Mouse (Mus musculus) myocyte (in vitro differentiated cells): Measurements from ENCODE around the gene Gmnn. TPM values are rescaled to one million over a fixed set of nuclear protein-coding genes. Genes with fewer than 3 reads are reported as not detected.

Source experiments
- H3K27me3 ChIP-seq: one replicate; pipeline ENCODE4 v1.6.1; 2011; ENCODE audit not compliant: control insufficient read depth, insufficient read depth, insufficient read length
- H3K36me3 ChIP-seq: one replicate; pipeline ENCODE4 v1.6.1; 2011; ENCODE audit not compliant: control insufficient read depth, insufficient read depth
- H3K4me2 ChIP-seq: one replicate; pipeline ENCODE4 v1.6.1; 2011; ENCODE audit warnings: low read depth, control low read depth
- H3K4me3 ChIP-seq: one replicate; pipeline ENCODE4 v1.5.1; 2011; ENCODE audit warnings: mild to moderate bottlenecking, control low read depth, moderate library complexity
- H3K79me2 ChIP-seq: one replicate; pipeline ENCODE4 v1.6.1; 2011; ENCODE audit not compliant: control insufficient read depth, insufficient read depth
- H3ac ChIP-seq: one replicate; pipeline ENCODE4 v1.6.1; 2011; ENCODE audit not compliant: control insufficient read depth, insufficient read length
- CEBPB ChIP-seq: IDR thresholded peaks from 2 replicates; pipeline ENCODE4 v1.6.1; 2011; ENCODE audit warnings: mild to moderate bottlenecking, moderate library complexity; ENCODE audit not compliant: poor library complexity, insufficient read depth, severe bottlenecking
- E2F4 ChIP-seq: IDR thresholded peaks from one replicate; pipeline ENCODE4 v1.6.1; 2011; ENCODE audit warnings: mild to moderate bottlenecking, control low read depth, moderate library complexity; ENCODE audit not compliant: insufficient read depth
- MAX ChIP-seq: IDR thresholded peaks from one replicate; pipeline ENCODE4 v1.6.1; 2011; ENCODE audit warnings: low read depth, mild to moderate bottlenecking, control low read depth
- MYOD1 ChIP-seq, 3 experiments: IDR thresholded peaks; one replicate each; pipeline ENCODE4 v1.6.1; 2011; ENCODE audit warnings: control low read depth in 2 of 3, low read depth in 2 of 3, mild to moderate bottlenecking in 2 of 3, moderate library complexity in 1 of 3; ENCODE audit not compliant: insufficient read length in 2 of 3, control insufficient read depth in 1 of 3
- MYOG ChIP-seq, 3 experiments: IDR thresholded peaks; one replicate each; pipeline ENCODE4 v1.6.1; 2011; ENCODE audit warnings: control low read depth in 2 of 3, low read depth in 2 of 3, mild to moderate bottlenecking in 2 of 3; ENCODE audit not compliant: insufficient read length in 2 of 3, control insufficient read depth in 1 of 3, insufficient read depth in 1 of 3
- POLR2A ChIP-seq: IDR thresholded peaks from one replicate; pipeline ENCODE4 v1.6.1; 2011; ENCODE audit warnings: low read depth, mild to moderate bottlenecking, control low read depth, moderate library complexity; ENCODE audit not compliant: insufficient read length
- POLR2AphosphoS2 ChIP-seq: IDR thresholded peaks from one replicate; pipeline ENCODE4 v1.6.1; 2011; ENCODE audit warnings: low read depth, control low read depth; ENCODE audit not compliant: insufficient read length
- REST ChIP-seq: IDR thresholded peaks from one replicate; pipeline ENCODE4 v1.6.1; 2011; ENCODE audit warnings: mild to moderate bottlenecking, control low read depth, moderate library complexity; ENCODE audit not compliant: insufficient read depth, insufficient read length
- SRF ChIP-seq: IDR thresholded peaks from one replicate; pipeline ENCODE4 v1.6.1; 2011; ENCODE audit warnings: low read depth; ENCODE audit not compliant: control insufficient read depth, insufficient read length
- TCF12 ChIP-seq: IDR thresholded peaks from one replicate; pipeline ENCODE4 v1.6.1; 2011; ENCODE audit warnings: mild to moderate bottlenecking, control low read depth; ENCODE audit not compliant: poor library complexity, insufficient read depth, severe bottlenecking
- TCF3 ChIP-seq: IDR thresholded peaks from one replicate; pipeline ENCODE4 v1.6.1; 2011; ENCODE audit warnings: low read depth, control low read depth; ENCODE audit not compliant: insufficient read length
- USF1 ChIP-seq: IDR thresholded peaks from one replicate; pipeline ENCODE4 v1.6.1; 2011; ENCODE audit warnings: low read depth, mild to moderate bottlenecking, control low read depth, moderate library complexity
- polyA plus RNA-seq: library from polyadenylated mRNA; unstranded; fragments of >200 nt; fragmentation: generic; extraction: Trizol; gene quantifications from one replicate; pipeline ENCODE4 v1.2.1, GENCODE M21; 2012; ENCODE audit warnings: missing spikeins

Gene Gmnn
- polyA plus RNA-seq, 1 experiment, result 10.8 TPM

- Histone ChIP-seq H3K27me3 (no peaks in the 10 kb centered on the region), H3K4me3 (no peak overlapping the region), H3K79me2 (no peaks in the 10 kb centered on the region), H3K36me3 (peaks cover 16% of the 10 kb centered on the region), H3ac (no peak overlapping the region), H3K4me2 (no peak overlapping the region)
- TF ChIP-seq MYOG (IDR thresholded peaks at IDR 0.05; ENCODE audit: control insufficient read depth in 1 of 3, insufficient read depth in 1 of 3, insufficient read length in 2 of 3, low read depth in 2 of 3), result no peak
- no peak for TF ChIP-seq MAX
- no peak for TF ChIP-seq E2F4
- no peak for TF ChIP-seq TCF3
- no peak for TF ChIP-seq TCF12
- TF ChIP-seq POLR2A, result no peak
- no peak for TF ChIP-seq REST
- no peak for TF ChIP-seq MYOD1 (IDR thresholded peaks at IDR 0.05; ENCODE audit: control insufficient read depth in 1 of 3, insufficient read length in 2 of 3, low read depth in 2 of 3)
- TF ChIP-seq SRF, result no peak
- no peak for TF ChIP-seq USF1
- no peak for TF ChIP-seq CEBPB
- no peak for TF ChIP-seq POLR2AphosphoS2
Observed at GRCm38 (mm10) chr13:24751396-24751795, 10.3 kb downstream of the Gmnn start.

- Histone ChIP-seq H3ac (no peak overlapping the region), H3K27me3 (no peaks in the 10 kb centered on the region), H3K36me3 (peaks cover 16% of the 10 kb centered on the region), H3K79me2 (no peaks in the 10 kb centered on the region), H3K4me2 (no peak overlapping the region), H3K4me3 (no peak overlapping the region)
- TF ChIP-seq E2F4 (no peak), SRF (no peak), REST (no peak), POLR2A (no peak), MYOD1 (IDR thresholded peaks at IDR 0.05; ENCODE audit: control insufficient read depth in 1 of 3, insufficient read length in 2 of 3, low read depth in 2 of 3) (no peak), MAX (no peak), MYOG (IDR thresholded peaks at IDR 0.05; ENCODE audit: control insufficient read depth in 1 of 3, insufficient read depth in 1 of 3, insufficient read length in 2 of 3, low read depth in 2 of 3) (no peak), TCF3 (no peak), CEBPB (no peak), TCF12 (no peak), POLR2AphosphoS2 (no peak), USF1 (no peak)
Observed at GRCm38 (mm10) chr13:24750807-24751206, 10.9 kb downstream of the Gmnn start.

GRCm38 (mm10) chr13:24747823-24748222 lies 13.9 kb downstream of the Gmnn start:
- TF ChIP-seq USF1 (no peak), MYOD1 (IDR thresholded peaks at IDR 0.05; ENCODE audit: control insufficient read depth in 1 of 3, insufficient read length in 2 of 3, low read depth in 2 of 3) (peak in 1 of 3 experiments; percentile 43), MYOG (IDR thresholded peaks at IDR 0.05; ENCODE audit: control insufficient read depth in 1 of 3, insufficient read depth in 1 of 3, insufficient read length in 2 of 3, low read depth in 2 of 3) (peak in 1 of 3 experiments; percentile 17)
- H3K36me3 ChIP-seq, result no peaks in the 10 kb centered on the region
- no peak overlapping the region for H3ac ChIP-seq
- no peaks in the 10 kb centered on the region for H3K27me3 ChIP-seq
- no peaks in the 10 kb centered on the region for H3K79me2 ChIP-seq
- peak overlapping the region; percentile 32 for H3K4me2 ChIP-seq
- H3K4me3 ChIP-seq, result no peak overlapping the region

GRCm38 (mm10) chr13:24741028-24741427 lies 20.7 kb downstream of the Gmnn start, which contains the start of gene Armh2:
Gene Armh2 (plus strand): TSS chr13:24741232.
- no peaks in the 10 kb centered on the region for H3K36me3 ChIP-seq
- H3K4me3 ChIP-seq, result no peak within 1 kb of the TSS
- no peak for TF ChIP-seq MAX

GRCm38 (mm10) chr13:24735608-24736131 lies 26.1 kb downstream of the Gmnn start:
- Histone ChIP-seq H3ac (no peak overlapping the region), H3K36me3 (no peaks in the 10 kb centered on the region), H3K4me2 (peak overlapping the region; percentile 28), H3K79me2 (no peaks in the 10 kb centered on the region), H3K27me3 (no peaks in the 10 kb centered on the region), H3K4me3 (no peak overlapping the region)
- TF ChIP-seq USF1 (no peak), MYOG (IDR thresholded peaks at IDR 0.05; ENCODE audit: control insufficient read depth in 1 of 3, insufficient read depth in 1 of 3, insufficient read length in 2 of 3, low read depth in 2 of 3) (no peak), POLR2A (no peak), MAX (no peak), TCF12 (no peak), REST (no peak), CEBPB (no peak), E2F4 (no peak), POLR2AphosphoS2 (no peak)

More at GRCm38 (mm10) chr13:24741028-24741427, 20.7 kb downstream of the Gmnn start, which contains the start of gene Armh2:
- Histone ChIP-seq H3K27me3 (no peaks in the 10 kb centered on the region), H3K4me2 (no peak within 1 kb of the TSS), H3K79me2 (no peaks in the 10 kb centered on the region), H3ac (no peak within 1 kb of the TSS)
